Mouse (Mus musculus) thymus, adult 2 months (tissue): ENCODE results near the gene Nup210l. TPM values are rescaled to one million over a fixed set of nuclear protein-coding genes. Genes with fewer than 3 reads are reported as not detected.
"Not testable (repeated sequence)": the region's sequence is repeated elsewhere in the genome, so short reads cannot be mapped to it uniquely, and the experiment has no call there.

Experiments
- DNase-seq: peaks from one replicate; pipeline ENCODE4 v3.0.0; 2021
- H3K27ac ChIP-seq: fragments of 200-500 bp; 2 replicates; pipeline ENCODE4 v1.5.1; 2012; ENCODE audit warnings: low read length, control low read depth; ENCODE audit not compliant: control insufficient read depth, insufficient read depth
- H3K27me3 ChIP-seq: fragments of 200-500 bp; 2 replicates; pipeline ENCODE4 v1.6.1; 2012; ENCODE audit warnings: mild to moderate bottlenecking, low read length, moderate library complexity, mixed read lengths; ENCODE audit not compliant: control insufficient read depth, insufficient read depth
- H3K36me3 ChIP-seq: fragments of 200-500 bp; 2 replicates; pipeline ENCODE4 v1.6.1; 2012; ENCODE audit warnings: mild to moderate bottlenecking, low read length, moderate library complexity; ENCODE audit not compliant: control insufficient read depth, insufficient read depth
- H3K4me1 ChIP-seq: fragments of 200-500 bp; replicated peaks from 2 replicates; pipeline ENCODE4 v1.6.1; 2012; ENCODE audit warnings: low read length; ENCODE audit not compliant: control insufficient read depth, insufficient read depth
- H3K4me3 ChIP-seq: fragments of 200-500 bp; 2 replicates; pipeline ENCODE4 v1.5.1; 2012; ENCODE audit warnings: mild to moderate bottlenecking, low read length, control low read depth, moderate library complexity; ENCODE audit not compliant: control insufficient read depth, insufficient read depth
- CTCF ChIP-seq: fragments of 200-500 bp; IDR thresholded peaks from 2 replicates; pipeline ENCODE4 v1.5.1; 2012; ENCODE audit warnings: mild to moderate bottlenecking, control low read depth, low read length, moderate library complexity, borderline replicate concordance; ENCODE audit not compliant: control insufficient read depth, poor library complexity, insufficient read depth; ENCODE audit errors: extremely low read depth
- POLR2A ChIP-seq: fragments of 200-500 bp; IDR thresholded peaks from 2 replicates; pipeline ENCODE4 v1.6.1; 2012; ENCODE audit warnings: mild to moderate bottlenecking, low read length, control low read depth, moderate library complexity; ENCODE audit not compliant: control insufficient read depth, poor library complexity, insufficient read depth; ENCODE audit errors: extremely low read depth
- WGBS: fragments of 180-500 bp; shearing (Covaris S2); methylation state at CpG from one replicate; pipeline ENCODE4 v1.1.7; 2018; 5-methylcytosine and 5-hydroxymethylcytosine counted together
- polyA plus RNA-seq: library from polyadenylated mRNA; depleted of rRNA; stranded (reverse); fragments of >200 nt; gene quantifications from 2 replicates; pipeline ENCODE4 v1.2.3, GENCODE M21; 2012

The Nup210l gene
- polyA plus RNA-seq, 1 experiment = 1.5 TPM

DNA sequence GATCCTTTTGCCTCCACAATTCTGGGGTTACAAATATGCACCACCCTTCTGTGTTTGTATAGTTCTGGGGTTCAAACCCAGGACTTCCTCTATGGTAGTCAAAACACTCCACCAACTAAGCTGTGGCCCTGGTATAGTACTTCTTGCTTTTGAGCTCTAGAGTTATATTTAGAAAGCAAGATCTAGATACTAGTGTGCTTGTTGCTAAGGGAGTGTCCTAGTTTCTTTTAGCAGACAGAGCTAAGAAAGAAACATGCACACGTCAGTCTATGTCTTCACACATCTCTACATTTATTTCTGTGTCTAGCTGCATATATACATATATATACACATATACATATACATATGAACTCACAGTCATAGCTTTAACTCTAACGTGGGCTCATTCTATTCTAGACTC is 7.8 kb downstream of the Nup210l start:
- no peak overlapping the region for H3K27ac ChIP-seq
- H3K36me3 ChIP-seq = no peaks in the 10 kb centered on the region
- H3K27me3 ChIP-seq = no peaks in the 10 kb centered on the region
- 69% methylated on average over 2 of the region's 2 CpGs for WGBS
- DNase-seq = no peak
- peaks cover 2% of the 10 kb centered on the region for H3K4me1 ChIP-seq
- TF ChIP-seq POLR2A (no peak), CTCF (no peak)
- H3K4me3 ChIP-seq = no peak overlapping the region

DNA sequence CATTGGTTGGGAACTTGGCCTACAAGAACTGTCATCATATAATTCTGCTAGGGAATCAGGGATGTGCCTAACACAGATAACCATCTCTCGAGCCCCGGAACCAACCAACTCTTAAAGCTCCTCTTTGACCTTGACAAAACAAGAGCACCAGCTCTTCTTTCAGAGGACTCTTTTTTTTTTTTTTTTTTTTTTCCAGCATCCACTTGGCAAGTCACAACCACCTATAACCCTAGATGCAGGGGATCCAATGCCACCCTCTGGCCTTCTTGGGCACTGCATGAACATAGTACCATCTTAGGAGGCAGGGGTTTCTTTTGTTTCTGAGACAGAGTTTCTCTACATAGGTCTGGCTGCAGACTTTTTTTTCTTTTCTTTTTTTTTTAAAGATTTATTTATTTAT is 10.4 kb downstream of the Nup210l start:
- no peaks in the 10 kb centered on the region for H3K36me3 ChIP-seq
- H3K27me3 ChIP-seq = no peaks in the 10 kb centered on the region
- no peak overlapping the region for H3K4me3 ChIP-seq
- H3K4me1 ChIP-seq = peaks cover 2% of the 10 kb centered on the region
- DNase-seq = peak; percentile 22
- WGBS = 84% methylated on average over 2 of the region's 2 CpGs
- TF ChIP-seq POLR2A = no peak
- TF ChIP-seq CTCF = no peak
- H3K27ac ChIP-seq = no peak overlapping the region

DNA sequence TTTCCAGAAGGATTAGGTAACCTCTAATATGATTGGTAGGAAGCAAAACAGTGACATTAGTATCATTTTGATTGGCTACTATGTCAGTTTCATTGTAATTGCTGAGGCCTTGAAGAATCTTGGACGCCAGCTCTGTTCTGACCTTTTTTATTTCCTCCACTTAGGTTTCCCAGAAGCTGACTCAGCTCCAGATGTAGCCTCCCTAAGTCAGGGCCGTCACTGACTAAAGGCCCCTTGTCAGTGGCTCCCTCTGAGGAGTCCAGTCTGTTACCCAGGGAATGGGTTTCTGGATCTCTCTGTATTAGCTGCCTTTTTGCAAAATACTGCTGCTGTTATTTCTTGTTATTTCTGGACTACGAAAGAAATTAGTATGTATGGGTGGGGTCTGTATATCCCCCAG is 11.6 kb downstream of the Nup210l start:
- H3K36me3 ChIP-seq = no peaks in the 10 kb centered on the region
- H3K4me3 ChIP-seq = no peak overlapping the region
- H3K4me1 ChIP-seq = peaks cover 2% of the 10 kb centered on the region
- TF ChIP-seq POLR2A = no peak
- H3K27me3 ChIP-seq = no peaks in the 10 kb centered on the region
- 89% methylated on average over 3 of the region's 3 CpGs for WGBS
- DNase-seq = no peak
- no peak overlapping the region for H3K27ac ChIP-seq

DNA sequence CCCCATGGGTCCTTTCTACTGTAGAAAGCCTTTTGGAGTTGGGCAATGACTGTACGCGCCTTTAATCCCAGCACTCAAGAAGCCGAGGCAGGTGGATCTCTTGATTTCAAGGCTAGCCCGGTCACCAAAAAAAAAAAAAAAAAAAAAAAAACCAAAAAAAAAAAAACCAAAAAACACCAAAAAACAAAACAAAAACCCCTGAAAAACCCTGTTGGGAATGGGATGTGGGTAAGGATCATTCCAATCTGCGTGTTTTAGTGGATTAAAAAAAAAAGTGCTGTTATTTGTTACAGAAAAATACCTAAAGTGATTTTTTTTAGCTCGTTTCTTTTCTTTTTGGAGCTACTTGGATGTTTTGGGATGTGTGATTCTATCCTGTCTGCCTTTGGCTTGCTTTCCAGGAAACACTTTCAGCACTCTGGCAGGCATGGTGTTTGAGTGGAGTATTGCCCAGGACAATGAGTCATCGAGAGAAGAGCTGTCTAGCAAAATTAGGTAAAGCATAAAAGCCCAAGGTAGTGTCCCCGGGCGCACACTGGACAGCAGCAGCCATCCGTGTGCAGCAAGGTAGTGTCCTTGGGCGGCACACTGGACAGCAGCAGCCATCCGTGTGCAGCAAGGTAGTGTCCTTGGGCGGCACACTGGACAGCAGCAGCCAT is 14.3 kb downstream of the Nup210l start:
- H3K4me1 ChIP-seq = no peaks in the 10 kb centered on the region
- 93% methylated on average over 13 of the region's 13 CpGs for WGBS
- no peak overlapping the region for H3K27ac ChIP-seq
- no peaks in the 10 kb centered on the region for H3K36me3 ChIP-seq
- no peaks in the 10 kb centered on the region for H3K27me3 ChIP-seq
- TF ChIP-seq CTCF (no peak), POLR2A (no peak)
- DNase-seq = no peak
- no peak overlapping the region for H3K4me3 ChIP-seq

DNA sequence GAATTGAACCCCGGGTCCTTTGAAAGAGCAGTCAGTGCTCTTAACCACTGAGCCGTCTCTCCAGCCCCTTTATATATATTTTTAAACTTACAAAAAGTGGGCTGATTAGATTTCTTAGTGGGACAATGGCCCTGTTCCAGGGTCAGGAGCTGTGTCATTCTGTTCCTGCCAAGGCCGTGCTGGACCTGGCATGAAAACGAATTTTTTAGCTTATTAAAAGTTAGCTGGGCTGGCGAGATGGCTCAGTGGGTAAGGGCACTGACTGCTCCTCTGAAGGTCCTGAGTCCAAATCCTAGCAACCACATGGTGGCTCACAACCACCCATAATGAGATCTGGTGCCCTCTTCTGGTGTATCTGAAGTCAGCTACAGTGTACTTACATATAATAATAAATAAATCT is 18.1 kb downstream of the Nup210l start:
- not testable (repeated sequence) for H3K27me3 ChIP-seq, H3K4me3 ChIP-seq, DNase-seq, H3K27ac ChIP-seq, H3K36me3 ChIP-seq, H3K4me1 ChIP-seq
- 96% methylated on average over 5 of the region's 5 CpGs for WGBS

DNA sequence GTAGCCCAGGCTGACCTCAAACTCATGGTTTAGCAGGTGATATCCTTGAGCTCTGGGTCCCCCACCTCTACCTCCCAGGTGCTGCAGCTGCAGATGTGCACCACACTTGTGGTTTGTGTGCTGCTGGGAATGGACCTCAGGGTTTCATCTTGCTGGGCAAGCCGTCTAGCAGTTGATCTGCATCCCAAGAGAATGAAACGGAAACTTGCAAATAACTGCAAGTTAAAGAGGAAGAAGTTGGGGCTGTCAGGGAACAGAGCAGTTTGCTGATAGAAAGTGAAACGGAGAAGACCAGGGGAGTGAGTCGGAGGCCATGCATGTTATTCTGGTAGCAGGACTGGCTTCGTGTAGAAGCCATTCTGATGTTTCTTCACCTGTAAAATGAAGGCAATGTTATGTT is 21.8 kb downstream of the Nup210l start:
- H3K36me3 ChIP-seq = no peaks in the 10 kb centered on the region
- no peak for DNase-seq
- 4% methylated on average over 5 of the region's 5 CpGs for WGBS
- no peak overlapping the region for H3K4me3 ChIP-seq
- no peaks in the 10 kb centered on the region for H3K27me3 ChIP-seq
- no peak for TF ChIP-seq POLR2A
- TF ChIP-seq CTCF = no peak
- H3K27ac ChIP-seq = no peak overlapping the region
- peaks cover 4% of the 10 kb centered on the region; the same call in 1 of the 2 replicates for H3K4me1 ChIP-seq

DNA sequence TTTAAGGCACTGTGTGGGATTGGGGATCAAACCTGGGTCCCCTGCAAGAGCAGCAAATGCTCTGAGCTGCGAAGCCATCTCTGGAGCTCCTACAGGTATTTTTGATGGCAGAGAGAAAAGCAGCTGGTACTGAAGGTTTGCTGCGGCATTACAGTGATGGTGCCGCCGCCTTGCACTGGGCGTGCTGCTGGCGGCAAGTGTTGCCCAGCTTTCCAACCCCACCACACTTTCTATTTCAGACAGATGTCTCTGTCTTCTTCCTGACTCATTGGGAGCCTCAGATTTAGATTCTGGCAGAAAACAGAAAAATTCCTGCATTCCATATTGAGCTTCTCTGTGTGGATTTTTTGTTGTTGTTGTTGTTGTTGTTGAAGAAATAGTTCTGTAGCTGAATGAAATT is 23.9 kb downstream of the Nup210l start:
- peaks cover 4% of the 10 kb centered on the region; the same call in 1 of the 2 replicates for H3K4me1 ChIP-seq
- H3K27ac ChIP-seq = no peak overlapping the region
- no peak for DNase-seq
- H3K4me3 ChIP-seq = no peak overlapping the region
- H3K36me3 ChIP-seq = no peaks in the 10 kb centered on the region
- TF ChIP-seq POLR2A = no peak
- no peak for TF ChIP-seq CTCF
- no peaks in the 10 kb centered on the region for H3K27me3 ChIP-seq
- 98% methylated on average over 6 of the region's 6 CpGs for WGBS
